Mouse (Mus musculus): ENCODE measurements at regions not wholly inside any gene's neighbourhood (a gene's known extent, or its start where the extent isn't known, plus 50 kb on each side); places are given as distances from the start of the nearest gene placed in this dataset.

GRCm38 (mm10) chr4:135027136-135027535 is 93.3 kb upstream of the Runx3 start:
- H3K27me3 ChIP-seq (ENCODE audit: control insufficient read depth, insufficient read depth, low read length), result peaks cover 14% of the 10 kb centered on the region
- no peaks in the 10 kb centered on the region for H3K9me3 ChIP-seq (replicated peaks; ENCODE audit: control insufficient read depth, low read length)
- ATAC-seq (ENCODE audit: insufficient read depth, low read depth) (no peak), DNase-seq (ENCODE audit: low spot score) (no peak)
- H3K4me3 ChIP-seq (ENCODE audit: low read depth, low read length), result no peak overlapping the region
- H3K4me2 ChIP-seq (ENCODE audit: low read depth, low read length), result no peak overlapping the region
- TF ChIP-seq CTCF (IDR thresholded peaks at IDR 0.05; ENCODE audit: low read depth) (no peak), EP300 (IDR thresholded peaks at IDR 0.05; ENCODE audit: low read depth) (no peak)
- no peaks in the 10 kb centered on the region for H3K36me3 ChIP-seq (replicated peaks; ENCODE audit: control insufficient read depth, insufficient read depth, low read length)
- no peak overlapping the region for H3K9ac ChIP-seq (replicated peaks; ENCODE audit: low read depth, low read length)
- no peaks in the 10 kb centered on the region for H3K4me1 ChIP-seq (ENCODE audit: control insufficient read depth, insufficient read depth)
- H3K27ac ChIP-seq (ENCODE audit: low read depth), result no peak overlapping the region
- 41% methylated on average over 8 of the region's 8 CpGs for WGBS

GRCm38 (mm10) chr4:135029723-135030122 is 90.7 kb upstream of the Runx3 start:
- no peak overlapping the region for H3K9ac ChIP-seq (replicated peaks; ENCODE audit: low read depth, low read length)
- H3K4me1 ChIP-seq (ENCODE audit: control insufficient read depth, insufficient read depth), result no peaks in the 10 kb centered on the region
- H3K27me3 ChIP-seq (ENCODE audit: control insufficient read depth, insufficient read depth, low read length), result 0 out of 2 replicates have a peak, but pooled peaks cover 10% of the 10 kb centered on the region
- WGBS, result 79% methylated on average over 2 of the region's 2 CpGs
- H3K36me3 ChIP-seq (replicated peaks; ENCODE audit: control insufficient read depth, insufficient read depth, low read length), result no peaks in the 10 kb centered on the region
- no peak overlapping the region for H3K4me2 ChIP-seq (ENCODE audit: low read depth, low read length)
- no peak overlapping the region for H3K27ac ChIP-seq (ENCODE audit: low read depth)
- no peak overlapping the region for H3K4me3 ChIP-seq (ENCODE audit: low read depth, low read length)
- no peak for TF ChIP-seq CTCF (IDR thresholded peaks at IDR 0.05; ENCODE audit: low read depth)
- no peak for TF ChIP-seq EP300 (IDR thresholded peaks at IDR 0.05; ENCODE audit: low read depth)
- ATAC-seq (ENCODE audit: insufficient read depth, low read depth) (no peak), DNase-seq (ENCODE audit: low spot score) (no peak)
- no peaks in the 10 kb centered on the region for H3K9me3 ChIP-seq (replicated peaks; ENCODE audit: control insufficient read depth, low read length)

- 0 out of 2 replicates have a peak, but pooled peaks cover 4% of the 10 kb centered on the region for H3K27me3 ChIP-seq (ENCODE audit: control insufficient read depth, insufficient read depth, low read length)
- H3K9me3 ChIP-seq (replicated peaks; ENCODE audit: control insufficient read depth, low read length), result peaks cover 5% of the 10 kb centered on the region; the same call in 1 of the 2 replicates
- H3K9ac ChIP-seq (replicated peaks; ENCODE audit: low read depth, low read length), result no peak overlapping the region
- H3K36me3 ChIP-seq (replicated peaks; ENCODE audit: control insufficient read depth, insufficient read depth, low read length), result no peaks in the 10 kb centered on the region
- ATAC-seq (ENCODE audit: insufficient read depth, low read depth) (no peak), DNase-seq (ENCODE audit: low spot score) (no peak)
- no peaks in the 10 kb centered on the region for H3K4me1 ChIP-seq (ENCODE audit: control insufficient read depth, insufficient read depth)
- H3K4me2 ChIP-seq (ENCODE audit: low read depth, low read length), result no peak overlapping the region
- H3K27ac ChIP-seq (ENCODE audit: low read depth), result no peak overlapping the region
- TF ChIP-seq CTCF (IDR thresholded peaks at IDR 0.05; ENCODE audit: low read depth) (no peak), EP300 (IDR thresholded peaks at IDR 0.05; ENCODE audit: low read depth) (no peak)
- WGBS, result 17% methylated on average over 9 of the region's 9 CpGs
- no peak overlapping the region for H3K4me3 ChIP-seq (ENCODE audit: low read depth, low read length)
Observed at GRCm38 (mm10) chr4:135032461-135032860, 88.0 kb upstream of the Runx3 start.

DNA sequence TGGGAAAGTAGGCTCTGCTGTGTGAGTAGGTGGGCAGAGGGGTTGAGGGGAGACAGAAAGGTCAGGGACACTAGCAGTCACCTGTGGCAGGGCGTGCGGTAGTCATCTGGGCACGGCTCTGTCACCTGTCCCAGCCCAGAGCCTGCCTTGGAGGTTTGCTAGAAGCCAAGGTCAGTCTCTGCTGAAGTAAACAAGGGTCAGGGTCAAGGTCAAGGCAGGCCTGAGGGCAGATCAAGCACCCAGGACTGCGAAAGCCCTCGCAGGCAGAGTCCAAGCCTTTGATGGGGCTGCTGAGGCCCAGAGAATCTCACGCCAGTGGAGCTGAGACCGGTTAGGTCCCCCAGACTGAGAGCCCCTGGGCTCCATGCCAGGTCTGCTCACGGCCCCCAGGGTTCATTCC is 87.2 kb upstream of the Runx3 start:
- H3K27ac ChIP-seq (ENCODE audit: low read depth), result no peak overlapping the region
- no peaks in the 10 kb centered on the region for H3K36me3 ChIP-seq (replicated peaks; ENCODE audit: control insufficient read depth, insufficient read depth, low read length)
- no peak for ATAC-seq (ENCODE audit: insufficient read depth, low read depth)
- H3K9ac ChIP-seq (replicated peaks; ENCODE audit: low read depth, low read length), result no peak overlapping the region
- peaks cover 5% of the 10 kb centered on the region; the same call in 1 of the 2 replicates for H3K9me3 ChIP-seq (replicated peaks; ENCODE audit: control insufficient read depth, low read length)
- no peak overlapping the region for H3K4me2 ChIP-seq (ENCODE audit: low read depth, low read length)
- DNase-seq (ENCODE audit: low spot score), result no peak
- no peaks in the 10 kb centered on the region for H3K4me1 ChIP-seq (ENCODE audit: control insufficient read depth, insufficient read depth)
- H3K27me3 ChIP-seq (ENCODE audit: control insufficient read depth, insufficient read depth, low read length), result 0 out of 2 replicates have a peak, but pooled peaks cover 4% of the 10 kb centered on the region
- 75% methylated on average over 8 of the region's 8 CpGs for WGBS
- no peak overlapping the region for H3K4me3 ChIP-seq (ENCODE audit: low read depth, low read length)
- TF ChIP-seq CTCF (IDR thresholded peaks at IDR 0.05; ENCODE audit: low read depth) (no peak), EP300 (IDR thresholded peaks at IDR 0.05; ENCODE audit: low read depth) (no peak)

GRCm38 (mm10) chr4:135034406-135034805 is 86.0 kb upstream of the Runx3 start:
- no peak for DNase-seq (ENCODE audit: low spot score)

GRCm38 (mm10) chr4:135036764-135037163 is 83.7 kb upstream of the Runx3 start:
- Histone ChIP-seq H3K9ac (replicated peaks; ENCODE audit: low read depth, low read length) (no peak overlapping the region), H3K9me3 (replicated peaks; ENCODE audit: control insufficient read depth, low read length) (peaks cover 5% of the 10 kb centered on the region; the same call in 1 of the 2 replicates), H3K36me3 (replicated peaks; ENCODE audit: control insufficient read depth, insufficient read depth, low read length) (no peaks in the 10 kb centered on the region), H3K4me1 (ENCODE audit: control insufficient read depth, insufficient read depth) (no peaks in the 10 kb centered on the region), H3K4me2 (ENCODE audit: low read depth, low read length) (no peak overlapping the region), H3K27ac (ENCODE audit: low read depth) (no peak overlapping the region), H3K4me3 (ENCODE audit: low read depth, low read length) (no peak overlapping the region), H3K27me3 (ENCODE audit: control insufficient read depth, insufficient read depth, low read length) (no peaks in the 10 kb centered on the region)
- 79% methylated on average over 3 of the region's 3 CpGs for WGBS
- TF ChIP-seq CTCF (IDR thresholded peaks at IDR 0.05; ENCODE audit: low read depth) (no peak), EP300 (IDR thresholded peaks at IDR 0.05; ENCODE audit: low read depth) (no peak)
- DNase-seq (ENCODE audit: low spot score) (no peak), ATAC-seq (ENCODE audit: insufficient read depth, low read depth) (no peak)

More at GRCm38 (mm10) chr4:135034406-135034805, 86.0 kb upstream of the Runx3 start:
- Histone ChIP-seq H3K27me3 (ENCODE audit: control insufficient read depth, insufficient read depth, low read length) (0 out of 2 replicates have a peak, but pooled peaks cover 4% of the 10 kb centered on the region), H3K9me3 (replicated peaks; ENCODE audit: control insufficient read depth, low read length) (peaks cover 5% of the 10 kb centered on the region; the same call in 1 of the 2 replicates), H3K4me1 (ENCODE audit: control insufficient read depth, insufficient read depth) (no peaks in the 10 kb centered on the region), H3K36me3 (replicated peaks; ENCODE audit: control insufficient read depth, insufficient read depth, low read length) (no peaks in the 10 kb centered on the region), H3K4me3 (ENCODE audit: low read depth, low read length) (no peak overlapping the region), H3K27ac (ENCODE audit: low read depth) (no peak overlapping the region), H3K9ac (replicated peaks; ENCODE audit: low read depth, low read length) (no peak overlapping the region), H3K4me2 (ENCODE audit: low read depth, low read length) (no peak overlapping the region)
- WGBS, result 40% methylated on average over 7 of the region's 7 CpGs
- TF ChIP-seq CTCF (IDR thresholded peaks at IDR 0.05; ENCODE audit: low read depth) (peak; percentile 36), EP300 (IDR thresholded peaks at IDR 0.05; ENCODE audit: low read depth) (no peak)
- no peak for ATAC-seq (ENCODE audit: insufficient read depth, low read depth)

All from heart, postnatal 0 days (tissue).